Mouse (Mus musculus) layer of hippocampus, adult 9-11 months (tissue): ENCODE results near the gene Adat3.
"Not testable (repeated sequence)": the region's sequence is repeated elsewhere in the genome, so short reads cannot be mapped to it uniquely, and the experiment has no call there.

Experiments
- DNase-seq: peaks from one replicate; pipeline ENCODE4 v3.0.0; 2022

Adat3 gene

DNA sequence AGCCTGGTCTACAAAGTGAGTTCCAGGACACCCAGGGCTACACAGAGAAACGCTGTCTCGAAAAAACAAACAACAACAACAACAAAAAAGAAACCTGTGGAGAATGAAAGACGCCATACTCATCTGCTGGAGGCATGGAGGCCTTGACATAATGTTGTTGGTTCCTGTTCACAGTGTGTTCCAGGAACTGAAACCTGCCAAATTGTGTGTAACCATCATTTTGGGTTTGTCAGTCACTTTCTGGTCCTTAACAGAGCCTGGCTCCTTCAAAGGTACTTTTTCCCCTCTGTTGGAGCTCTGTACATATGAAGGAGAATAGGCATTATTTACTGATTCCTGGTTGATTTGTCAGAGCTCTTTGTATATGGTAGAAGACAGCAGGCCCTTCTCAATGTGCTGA lies 9.2 kb downstream of the Adat3 start:
- DNase-seq, result no peak

DNA sequence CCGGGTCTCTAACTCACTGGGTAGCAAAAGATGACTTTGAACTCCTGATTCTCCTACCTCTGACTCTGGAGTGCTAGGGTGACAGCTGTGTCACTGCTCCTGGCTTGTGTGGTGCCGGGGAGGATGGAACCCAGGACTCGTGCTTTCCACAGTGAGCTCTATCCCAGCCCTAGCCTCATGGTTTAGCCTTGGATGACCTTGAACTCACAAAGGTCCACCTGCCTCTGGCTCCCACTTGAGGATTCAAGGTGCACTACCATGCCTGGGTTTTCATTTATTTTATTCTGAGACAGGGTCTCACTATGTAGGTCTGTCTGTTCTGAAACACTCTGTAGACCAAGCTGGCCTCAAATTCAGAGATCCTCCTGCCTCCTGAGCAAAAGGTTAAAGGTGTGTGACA lies 11.1 kb downstream of the Adat3 start:
- no peak for DNase-seq

DNA sequence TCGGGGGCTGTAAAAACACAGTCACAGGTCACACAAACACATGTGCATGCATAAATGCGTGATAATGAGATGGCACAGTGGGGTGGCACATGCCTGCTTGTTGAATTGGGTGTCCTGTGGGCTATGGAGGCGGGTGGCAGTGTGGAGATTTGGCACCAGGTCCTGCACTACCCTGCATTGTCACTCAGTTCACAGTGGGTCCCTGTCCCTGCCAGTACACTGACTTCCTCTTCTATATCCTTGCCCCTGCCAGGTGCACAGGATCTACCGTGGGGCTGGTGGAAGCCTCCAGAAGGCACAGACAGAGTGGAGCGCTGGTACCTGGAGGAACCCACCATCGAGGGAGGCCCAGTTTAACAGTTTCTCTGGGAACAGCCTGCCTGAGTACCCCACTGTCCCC lies 11.7 kb downstream of the Adat3 start:
- no peak for DNase-seq

DNA sequence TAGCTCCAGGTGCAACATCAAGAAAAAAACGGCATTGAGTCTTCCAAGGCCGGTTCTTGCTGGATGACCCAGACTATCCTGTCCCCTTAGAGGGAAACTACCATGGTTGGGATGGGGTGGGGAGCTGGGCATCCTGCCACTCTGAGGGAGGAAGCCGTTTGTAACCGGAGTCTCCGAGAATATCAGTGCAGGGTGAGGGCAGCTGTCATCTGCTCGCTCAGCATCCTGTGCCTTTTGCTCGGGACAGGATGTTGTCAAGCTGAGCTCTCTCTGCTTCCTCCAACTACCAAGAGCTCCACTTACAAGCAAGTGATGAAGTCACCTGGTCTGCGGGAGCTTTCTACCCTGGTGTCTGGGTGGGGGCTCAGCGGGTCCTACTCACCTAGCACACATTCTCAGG lies 15.5 kb downstream of the Adat3 start:
- no peak for DNase-seq

DNA sequence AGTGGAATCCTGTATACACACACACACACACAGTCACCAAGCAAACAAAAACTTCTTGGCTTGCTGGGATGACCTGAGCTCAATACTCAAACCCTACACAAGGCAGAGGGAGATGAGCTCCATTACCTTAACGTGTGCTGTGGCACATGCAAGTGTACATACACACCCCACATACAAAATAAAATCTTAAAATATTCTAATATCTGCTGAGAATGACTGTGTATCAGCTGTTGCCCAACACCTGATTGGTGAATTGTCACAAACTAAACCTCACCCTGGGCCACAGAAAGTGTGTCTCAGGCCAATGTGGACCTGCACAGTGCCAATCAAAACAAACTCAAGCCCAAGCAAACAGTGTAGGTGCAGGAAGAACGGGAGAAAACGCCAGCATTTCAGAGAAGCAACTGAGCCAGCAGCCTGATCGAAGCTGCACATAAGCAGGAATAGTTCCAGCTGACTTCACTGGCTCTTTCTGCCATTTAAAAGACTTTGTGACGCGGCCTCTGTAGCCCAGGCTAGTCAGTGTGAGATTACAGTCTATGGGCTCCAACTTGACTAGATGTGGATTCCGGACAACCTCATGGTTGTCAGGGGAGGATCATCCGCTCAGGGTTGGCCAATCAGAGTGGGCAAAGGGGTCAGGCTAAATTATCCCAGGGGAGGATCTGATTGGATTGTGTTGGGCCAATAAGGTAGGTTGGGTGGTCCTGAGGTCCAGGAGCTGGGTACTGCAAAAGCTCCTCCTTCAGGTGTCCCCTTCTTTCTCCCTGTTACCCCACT lies 17.0 kb downstream of the Adat3 start:
- DNase-seq, result no peak

DNA sequence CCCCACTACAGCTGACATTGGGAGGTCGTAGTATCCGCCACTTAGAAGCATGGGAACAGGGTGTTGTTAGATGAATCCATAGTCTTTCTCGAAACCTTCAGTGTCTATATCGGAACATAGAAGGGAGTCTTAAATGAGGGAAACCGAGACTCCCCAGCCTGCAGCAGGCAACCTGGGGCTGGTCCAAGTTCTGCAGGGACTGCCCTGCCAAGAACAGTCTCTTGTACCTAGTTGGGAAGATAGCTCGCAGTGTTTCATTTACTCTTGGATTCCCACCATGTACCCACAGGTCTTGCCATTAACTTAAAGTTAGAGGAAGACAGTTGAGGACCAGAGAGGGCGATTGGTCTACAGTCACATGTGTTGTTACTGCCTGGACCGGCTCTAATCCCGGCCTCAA lies 17.7 kb downstream of the Adat3 start:
- DNase-seq, result no peak

DNA sequence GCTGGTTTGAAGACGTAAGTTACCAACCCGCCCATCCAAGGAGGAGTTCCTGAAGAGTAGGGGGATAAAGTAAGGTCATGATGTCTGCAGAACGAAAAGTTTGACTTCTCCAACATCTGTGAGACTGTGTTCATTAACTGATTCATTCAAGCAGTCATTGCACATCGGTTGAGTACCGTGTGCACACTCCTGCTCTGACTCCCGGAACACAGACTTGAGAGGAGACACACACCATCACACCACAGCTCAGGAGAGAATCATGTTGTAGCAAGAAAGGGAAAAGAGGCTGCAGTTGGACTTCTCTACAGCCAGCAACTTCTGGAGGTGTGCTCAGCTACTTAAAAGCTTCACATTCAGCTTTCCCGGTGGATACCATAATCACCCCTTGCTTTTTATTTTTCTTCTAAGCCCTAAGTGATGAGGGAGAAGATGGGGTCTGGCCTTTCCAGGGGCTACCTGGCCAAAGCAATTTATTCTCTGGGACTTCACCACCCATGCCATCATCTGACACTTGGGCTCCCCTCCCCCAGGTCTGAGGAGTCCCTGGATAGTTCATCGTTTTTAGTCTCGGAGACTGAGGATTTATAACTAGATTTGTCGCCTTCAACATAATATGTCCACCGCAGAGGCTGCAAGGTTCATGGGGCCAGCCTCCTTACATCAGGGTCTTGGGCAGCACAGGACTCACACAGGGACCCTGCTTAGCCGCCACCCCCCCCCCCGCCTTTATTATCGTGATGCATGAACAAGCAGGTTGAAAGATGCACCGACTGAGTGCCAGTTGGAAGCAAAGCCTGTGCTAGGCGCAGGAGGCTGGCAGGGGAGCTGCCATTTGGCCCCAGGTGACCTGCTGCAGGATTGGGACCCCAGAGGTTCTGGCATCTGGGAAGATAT lies 18.4 kb downstream of the Adat3 start:
- DNase-seq, result peak; percentile 47

DNA sequence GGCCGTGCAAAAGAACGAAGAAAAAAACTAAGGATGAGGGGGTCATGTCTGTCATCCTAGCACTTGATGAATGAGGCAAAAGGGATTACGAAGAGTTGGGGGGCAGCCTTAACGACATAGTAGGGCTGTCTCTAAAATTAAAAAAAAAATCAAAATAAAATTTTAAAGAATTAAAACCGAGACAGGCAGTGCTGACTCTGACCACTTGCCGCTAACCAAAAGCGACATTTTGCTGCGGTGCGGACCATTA lies 18.9 kb downstream of the Adat3 start:
- no peak for DNase-seq

DNA sequence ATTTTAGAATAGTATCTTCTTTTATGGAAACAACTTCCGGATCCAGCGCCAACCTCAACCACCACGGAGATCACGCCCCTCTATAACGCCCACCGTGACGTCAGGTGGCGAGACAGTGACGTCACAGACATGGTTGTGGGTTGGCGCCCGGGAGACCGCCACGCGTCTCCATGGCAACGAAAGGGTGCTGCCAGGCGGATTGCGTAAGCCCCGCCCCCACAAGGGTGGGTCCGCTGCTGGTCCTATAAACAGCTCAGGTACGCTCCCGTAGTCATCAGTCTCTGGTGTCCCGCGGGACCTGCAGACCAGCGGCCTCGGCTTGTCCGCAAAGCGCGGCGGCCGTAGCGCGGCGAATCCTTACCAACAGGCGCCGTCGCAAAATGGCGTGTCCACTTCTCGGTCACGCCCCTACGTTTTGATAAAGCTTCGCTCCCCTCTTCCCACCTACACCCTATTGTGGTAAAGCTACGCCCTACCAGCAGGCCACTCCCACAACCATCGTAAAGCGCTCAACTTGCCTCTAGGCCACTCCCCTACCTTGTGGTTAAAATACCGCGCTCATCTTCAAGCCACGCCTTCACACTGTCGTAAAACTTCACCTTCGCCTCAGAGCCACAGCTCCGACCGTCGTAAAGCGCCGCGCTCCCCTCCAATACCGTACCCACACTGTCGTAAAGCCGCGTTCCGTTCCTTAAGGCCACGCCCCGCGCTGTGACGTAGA lies 19.4 kb downstream of the Adat3 start:
- DNase-seq, result peak; percentile 100

DNA sequence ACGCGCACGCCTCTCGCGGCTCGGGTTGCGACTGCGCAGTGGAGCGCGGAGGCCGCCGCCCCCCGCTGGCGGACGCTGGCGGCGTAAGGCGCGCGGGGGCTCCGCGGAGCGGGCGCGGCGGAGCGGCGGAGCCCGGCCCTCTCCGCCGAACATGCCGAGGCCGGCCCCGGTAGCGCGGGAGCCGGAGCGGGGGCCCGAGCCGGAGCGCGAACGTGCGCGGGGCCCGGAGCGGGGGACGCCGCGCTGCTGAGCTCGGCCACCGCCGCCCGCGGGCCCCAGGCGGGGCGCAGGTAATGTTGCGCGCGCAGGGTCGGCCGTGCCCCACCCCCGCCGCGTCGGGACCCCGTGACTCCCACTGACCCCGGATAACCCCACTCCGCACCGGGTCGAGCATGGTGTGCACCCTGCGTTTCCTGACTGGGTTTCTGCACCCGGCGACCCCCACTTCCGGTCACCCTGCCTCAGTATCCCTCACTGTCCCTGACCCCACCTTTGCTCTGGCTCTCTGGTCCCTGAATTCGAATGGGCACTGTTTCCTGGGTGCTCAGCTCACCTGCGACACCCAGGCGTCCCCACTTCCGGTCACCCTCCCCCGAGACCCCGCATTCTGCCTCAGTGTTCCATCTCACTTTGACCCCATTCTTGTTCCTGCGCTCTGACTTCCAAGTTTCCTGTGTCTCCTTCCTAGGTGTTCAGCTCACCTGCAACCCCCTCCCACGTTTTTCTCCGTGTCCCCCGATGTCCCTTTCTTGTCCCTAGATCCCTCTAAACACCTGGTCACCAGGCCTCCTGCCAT lies 20.2 kb downstream of the Adat3 start, which contains the start of gene Csnk1g2:
Gene Csnk1g2, plus strand, starts transcription at position 178 of the 796 bp plus-strand sequence.
- DNase-seq, result peak; percentile 65

DNA sequence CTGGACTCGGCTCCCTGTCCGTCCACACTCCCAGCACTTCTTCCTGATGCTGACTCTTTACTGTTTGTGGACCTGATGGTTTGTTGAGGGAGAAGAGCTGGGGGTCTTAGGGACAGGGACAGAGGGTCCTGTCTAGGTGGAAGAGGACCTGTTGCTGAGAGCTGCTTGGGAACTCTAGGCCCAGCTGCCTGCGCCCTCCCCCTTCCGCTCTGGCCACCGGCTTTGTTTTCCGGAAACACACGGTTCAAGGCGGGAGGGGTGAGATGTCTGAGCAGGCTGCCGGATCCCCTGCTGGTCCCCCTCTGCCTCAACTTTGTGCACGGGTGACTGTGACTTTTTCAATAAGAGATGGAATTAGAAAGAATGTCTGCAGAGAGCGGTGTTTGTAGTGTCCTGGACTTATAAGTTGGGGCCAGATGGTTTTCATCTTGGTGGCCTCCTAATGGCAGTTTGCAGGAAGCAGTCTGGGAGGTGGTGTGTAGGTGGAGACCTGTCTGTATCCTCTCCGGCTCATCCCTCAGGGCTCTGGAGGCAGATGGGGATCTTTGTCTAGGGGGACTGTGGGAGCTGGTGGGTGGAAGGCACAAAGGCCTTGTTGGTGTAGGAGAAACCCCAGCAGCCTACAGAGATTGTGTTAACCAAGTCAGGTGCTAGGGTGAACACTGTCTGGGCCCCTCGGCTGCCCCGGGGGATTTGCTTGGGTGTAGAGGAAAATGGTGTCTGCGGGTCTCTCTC lies 20.9 kb downstream of the Adat3 start:
- DNase-seq, result peak; percentile 58

DNA sequence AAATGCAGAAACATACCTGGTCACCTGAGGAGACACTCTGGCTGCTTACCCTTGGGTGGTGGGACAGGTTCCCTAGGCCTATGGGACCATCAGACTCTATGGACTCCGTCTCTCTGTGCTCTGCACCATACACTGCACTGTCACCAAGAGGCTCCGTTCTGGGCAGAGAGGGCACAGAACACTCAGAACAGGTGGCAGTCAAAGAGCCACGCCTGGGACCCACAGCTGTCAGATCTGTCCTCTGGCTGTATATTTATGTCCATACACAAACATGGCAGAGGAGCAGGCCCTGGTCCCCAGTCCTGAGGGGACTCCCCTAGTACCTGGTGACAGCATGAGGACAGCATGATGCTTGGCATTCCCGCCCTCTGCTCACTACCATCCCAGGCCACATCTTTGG lies 23.1 kb downstream of the Adat3 start:
- no peak for DNase-seq

DNA sequence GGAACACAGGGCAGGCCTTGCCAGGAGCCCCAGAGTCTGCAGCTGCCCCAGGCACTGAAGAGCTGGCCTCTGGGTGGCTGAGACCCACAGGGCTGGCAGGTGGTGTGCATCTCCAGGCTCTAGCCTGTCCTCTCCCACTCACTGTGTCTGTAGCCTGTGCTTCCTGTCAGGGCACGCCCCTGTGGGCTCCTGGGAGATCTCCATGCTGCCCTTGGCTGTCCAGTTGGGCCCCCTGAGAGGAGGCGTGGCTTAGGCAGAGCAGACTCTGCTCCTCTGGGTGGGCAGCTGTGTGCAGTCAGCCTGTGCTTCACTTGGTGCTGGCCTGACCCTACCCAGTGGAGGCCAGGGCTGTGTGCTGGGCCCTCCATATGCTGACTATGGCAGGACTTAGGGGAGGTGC lies 25.0 kb downstream of the Adat3 start:
- DNase-seq, result no peak

DNA sequence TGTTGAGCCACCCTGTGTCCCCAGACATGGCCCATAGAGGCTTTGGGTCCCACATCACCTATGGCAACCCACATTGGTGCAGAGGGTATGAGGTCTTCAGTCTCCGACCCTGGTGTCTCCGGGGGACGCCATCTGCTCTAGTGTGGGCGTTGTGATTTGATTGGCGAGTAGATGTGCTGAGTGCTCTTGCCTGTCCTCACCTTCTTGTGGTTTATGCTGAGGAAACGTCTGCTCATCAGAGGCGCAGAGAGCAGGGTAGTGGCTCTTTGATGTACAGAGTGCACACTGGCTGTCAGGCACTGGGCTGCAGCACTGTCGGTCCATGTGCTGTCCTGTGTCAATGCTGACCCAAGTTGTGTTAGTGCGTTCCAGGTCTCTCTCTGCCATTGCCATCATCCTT lies 26.2 kb downstream of the Adat3 start:
- DNase-seq, result no peak

DNA sequence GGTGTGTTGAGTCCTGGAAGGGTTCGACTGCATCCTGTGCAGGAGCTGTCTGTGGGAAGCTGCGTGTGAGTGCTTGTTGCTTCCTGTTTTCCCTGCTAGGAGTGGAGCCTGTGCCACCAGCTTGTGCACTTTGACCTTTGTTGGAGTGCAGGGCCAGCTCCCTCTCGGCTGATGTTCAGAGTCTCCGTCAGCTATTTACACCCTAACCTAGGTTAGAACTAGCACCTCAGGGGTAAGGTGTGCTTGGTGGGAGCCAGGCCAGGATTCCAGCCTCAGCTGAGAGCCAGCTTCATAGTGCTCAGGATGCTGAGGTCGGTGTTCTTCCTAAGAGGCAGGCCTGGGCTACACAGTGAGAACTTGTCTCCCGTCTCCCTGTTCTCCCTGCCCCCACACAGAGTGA lies 32.7 kb downstream of the Adat3 start:
- DNase-seq, result no peak

DNA sequence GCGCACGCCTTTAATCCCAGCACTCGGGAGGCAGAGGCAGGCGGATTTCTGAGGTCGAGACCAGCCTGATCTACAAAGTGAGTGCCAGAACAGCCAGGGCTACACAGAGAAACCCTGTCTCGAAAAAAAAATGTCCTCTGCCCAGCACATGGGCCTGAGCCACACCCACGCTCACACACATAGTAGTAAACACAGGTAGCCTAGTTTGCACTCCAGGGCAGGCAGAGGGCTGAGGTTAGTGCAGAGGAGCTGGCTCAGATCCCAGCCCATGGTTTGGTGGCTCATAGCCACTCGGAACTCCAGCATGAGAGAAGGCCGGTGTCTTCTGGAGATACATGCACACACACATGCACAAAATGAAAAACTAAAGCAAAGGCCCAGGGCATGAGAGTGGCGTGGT lies 44.3 kb downstream of the Adat3 start:
- no peak for DNase-seq

DNA sequence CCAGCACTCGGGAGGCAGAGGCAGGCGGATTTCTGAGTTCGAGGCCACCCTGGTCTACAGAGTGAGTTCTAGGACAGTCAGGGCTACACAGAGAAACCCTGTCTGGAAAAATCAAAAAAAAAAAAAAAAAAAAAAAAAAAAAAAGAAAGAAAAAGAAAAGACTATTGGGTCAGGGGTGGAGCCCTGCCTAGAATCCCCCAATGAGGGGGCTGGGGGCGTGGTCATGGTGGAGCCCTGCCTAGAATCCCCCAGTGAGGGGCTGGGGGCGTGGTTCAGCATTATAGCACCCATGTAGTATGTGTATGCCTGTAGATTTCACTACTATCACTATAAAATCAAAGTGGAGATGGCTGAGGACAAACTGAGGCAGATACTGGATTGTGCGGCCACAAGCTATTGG lies 47.2 kb downstream of the Adat3 start:
- not testable (repeated sequence) for DNase-seq

DNA sequence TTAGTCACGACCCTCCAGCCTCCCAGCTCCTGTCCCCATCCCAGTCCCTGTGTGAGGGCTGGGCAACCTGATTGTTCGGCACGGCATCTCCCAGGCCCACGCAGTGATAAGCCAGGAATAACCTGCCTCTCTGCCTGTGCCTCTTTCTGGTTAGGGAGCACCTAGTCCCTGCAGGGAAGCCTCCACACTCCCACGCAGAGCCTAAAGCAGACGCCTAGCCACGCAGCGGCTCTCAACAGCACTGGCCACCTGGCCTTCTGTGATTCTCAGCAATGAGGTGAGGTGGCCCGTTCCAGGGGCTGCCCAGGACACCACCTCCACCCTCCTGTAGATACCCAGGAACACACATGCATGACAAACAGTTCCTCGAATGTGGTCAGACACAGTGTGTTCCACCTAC lies 47.7 kb downstream of the Adat3 start:
- DNase-seq, result no peak

DNA sequence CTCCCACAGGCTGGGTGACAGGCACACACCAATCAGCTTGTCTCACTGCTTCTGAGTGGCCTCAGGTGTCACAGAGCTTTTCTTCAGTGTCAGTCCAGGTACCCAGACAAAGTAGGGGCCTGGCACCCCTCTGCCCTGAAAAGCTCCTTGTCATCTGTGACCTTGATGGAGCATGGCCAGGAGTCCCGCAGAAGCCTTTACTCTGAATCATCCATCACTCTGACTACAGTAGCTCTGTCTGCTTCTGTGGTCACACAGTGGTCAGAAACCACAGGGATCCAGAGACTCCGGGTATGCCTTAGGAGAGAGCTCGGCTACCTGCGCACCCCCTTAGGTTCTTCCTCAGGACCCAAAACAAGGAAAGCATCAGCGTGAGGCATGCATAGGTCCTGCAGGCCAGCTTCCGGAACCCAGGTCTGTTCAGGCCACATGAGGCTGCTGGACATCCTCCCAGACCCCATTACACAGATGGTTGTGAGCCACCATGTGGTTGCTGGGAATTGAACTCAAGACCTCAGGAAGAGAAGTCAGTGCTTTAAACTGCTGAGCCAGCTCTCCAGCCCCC lies 50.6 kb downstream of the Adat3 start:
- no peak for DNase-seq

DNA sequence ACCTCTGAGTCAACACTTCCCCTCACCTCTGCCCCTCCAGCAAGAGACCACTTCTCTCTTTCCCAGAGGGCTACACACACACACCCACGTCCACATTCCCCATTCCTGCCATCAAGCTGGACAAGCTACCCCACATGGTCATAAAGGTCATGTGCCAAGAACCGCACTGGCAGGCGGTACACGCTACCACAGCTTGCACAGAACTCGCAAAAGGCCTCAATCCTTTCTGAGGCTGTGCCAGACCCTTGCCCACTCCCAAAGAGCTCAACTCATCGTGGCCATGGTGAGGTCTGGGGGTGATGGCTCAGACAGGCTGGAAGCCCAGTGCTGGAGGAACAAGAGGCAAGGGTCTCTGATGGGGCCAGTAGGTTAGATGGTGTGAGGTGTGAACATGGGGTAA lies 52.2 kb downstream of the Adat3 start:
- DNase-seq, result no peak

DNA sequence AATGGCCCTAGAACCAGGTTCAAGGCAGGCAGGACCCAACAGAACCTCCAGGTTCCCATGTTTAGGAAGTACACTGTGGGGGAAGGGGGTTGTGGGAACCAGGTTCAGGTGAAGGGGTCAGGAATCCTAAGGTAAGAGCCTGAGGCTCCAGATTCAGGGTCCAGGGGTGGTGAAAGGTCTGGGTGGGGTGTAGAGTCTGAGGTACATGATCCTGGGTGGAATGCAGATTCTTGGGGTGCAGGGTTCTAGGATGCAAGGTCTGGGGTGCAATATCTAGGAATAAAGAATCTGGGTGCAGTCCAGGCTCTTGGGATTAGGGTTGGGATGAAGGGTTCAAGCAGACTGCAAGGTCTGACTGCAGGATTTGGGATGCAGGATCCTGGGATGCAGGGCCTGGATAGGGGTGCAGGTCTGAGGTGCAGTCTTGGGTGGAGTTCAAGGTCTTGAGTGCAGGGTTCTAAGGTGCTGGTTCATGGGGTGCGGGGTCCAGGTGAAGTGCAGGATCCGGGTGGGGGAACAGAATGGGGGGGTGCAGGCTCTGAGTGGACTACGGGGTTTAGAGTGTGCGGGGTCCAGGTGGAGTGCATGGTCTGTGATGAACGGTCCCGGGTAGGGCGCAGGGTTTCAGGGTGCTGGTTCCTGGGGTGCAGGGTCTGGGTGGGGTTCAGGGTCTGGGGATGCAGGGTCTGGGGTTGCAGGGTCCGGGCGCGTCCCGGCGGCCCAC lies 52.9 kb downstream of the Adat3 start:
- no peak for DNase-seq
